Mouse (Mus musculus) liver, embryonic 14 days (tissue): ENCODE data around the gene Ywhag. TPM values are rescaled to one million over a fixed set of nuclear protein-coding genes. Genes with fewer than 3 reads are reported as not detected.

Experiments
- polyA plus RNA-seq: library from polyadenylated mRNA; depleted of rRNA; stranded (reverse); fragments of >200 nt; gene quantifications from 2 replicates; pipeline ENCODE4 v1.2.3, GENCODE M21; 2012; rRNA removed

Ywhag gene
- polyA plus RNA-seq, result 22.8 and 28.2 TPM in 2 replicates

DNA sequence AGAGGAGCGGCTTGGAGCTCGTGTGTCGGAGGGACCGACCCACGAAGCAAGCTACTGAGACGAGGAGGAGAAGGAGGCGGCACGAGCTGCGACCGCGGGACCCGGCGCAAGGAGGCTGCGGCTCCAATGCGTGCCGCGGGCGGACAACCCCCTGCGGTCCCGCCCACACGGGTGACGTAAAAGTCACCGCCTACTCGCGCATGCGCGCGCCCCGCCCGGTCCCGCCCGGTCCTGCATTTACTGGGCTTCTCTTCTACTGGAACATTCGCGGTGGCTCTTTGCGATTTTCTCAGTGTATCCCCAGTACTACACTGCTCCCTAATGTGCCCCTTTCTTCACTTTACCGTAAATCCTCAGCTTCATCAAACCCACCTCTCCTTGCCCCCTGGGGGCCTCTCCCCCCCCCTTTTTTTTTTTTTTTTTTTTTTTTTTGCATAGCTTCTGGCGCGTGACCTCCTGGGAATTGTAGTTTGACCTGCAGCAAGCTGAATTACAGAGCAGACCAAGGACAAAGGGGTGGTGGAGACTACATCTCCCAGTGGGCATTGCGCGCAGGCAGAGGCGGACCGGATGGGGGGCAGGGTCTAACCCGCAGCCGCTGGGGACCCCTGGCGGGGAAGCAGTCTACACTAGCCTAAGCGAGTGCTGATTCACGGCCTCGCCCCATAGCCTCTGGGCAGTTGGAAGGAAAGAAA lies at the start of gene Ywhag:
Gene Ywhag (minus strand): TSS at position 136 of the 695 bp plus-strand sequence.

DNA sequence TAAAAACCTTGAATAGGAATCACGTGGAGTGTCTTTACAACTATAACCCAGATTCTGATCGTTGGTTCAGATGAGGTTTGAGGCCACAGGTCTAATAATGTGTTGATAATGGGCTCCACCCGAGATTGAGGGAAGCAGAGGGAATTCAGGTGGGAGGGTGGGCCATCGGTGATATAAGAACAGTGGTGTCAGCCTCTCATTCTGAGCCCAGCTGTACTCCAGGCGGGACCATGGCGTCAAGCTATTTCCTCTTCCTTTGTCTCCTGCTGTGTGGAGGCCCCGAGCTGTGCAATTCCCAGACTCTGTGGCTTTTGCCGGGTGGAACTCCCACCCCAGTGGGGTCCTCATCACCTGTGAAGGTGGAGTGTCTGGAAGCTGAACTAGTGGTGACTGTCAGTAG lies 45.5 kb upstream of the Ywhag start, which contains the start of gene Zp3:
Gene Zp3 (plus strand): TSS at position 196 of the 400 bp plus-strand sequence.

GRCm38 (mm10) chr5:135974365-135974764 lies 39.9 kb upstream of the Ywhag start, which contains the start of gene Ssc4d:
TSS of gene Ssc4d (minus strand) at chr5:135974531.

DNA sequence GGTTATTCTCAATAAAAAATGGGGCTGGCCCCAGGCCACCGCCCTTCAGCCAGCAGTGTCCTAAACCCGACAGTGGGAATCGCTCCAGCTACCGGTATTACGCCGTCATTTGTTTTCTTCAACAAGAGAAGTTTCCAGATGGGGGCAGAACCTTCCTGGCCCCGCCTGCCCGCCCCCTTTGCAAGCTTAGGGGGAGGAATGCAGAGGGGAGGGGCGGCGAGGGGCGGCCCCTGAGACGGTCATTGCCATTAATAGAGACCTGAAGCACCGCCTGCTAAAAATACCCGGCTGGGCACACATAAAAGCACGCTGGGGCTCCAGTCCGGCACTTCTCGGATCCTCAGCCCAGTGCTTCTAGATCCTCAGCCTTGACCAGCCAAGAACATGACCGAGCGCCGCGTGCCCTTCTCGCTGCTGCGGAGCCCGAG lies 46.7 kb downstream of the Ywhag start, which contains the start of gene Hspb1:
Gene Hspb1 (plus strand): TSS at position 245 of the 428 bp plus-strand sequence.

Other genes starting within 250 kb of the Ywhag start
- 4.6 and 5.7 TPM in 2 replicates for gene Tmem120a, start 190.2 kb downstream of the Ywhag start, polyA plus RNA-seq
- 0.05 TPM in 1 of 2 replicates, not detected in the other for gene Styxl1, start 156.2 kb downstream of the Ywhag start, polyA plus RNA-seq
- 211 and 234 TPM in 2 replicates for gene Mdh2, start 156.1 kb downstream of the Ywhag start, polyA plus RNA-seq
- gene Srrm3, start 127.7 kb downstream of the Ywhag start, polyA plus RNA-seq, result 0.01 and 0.02 TPM in 2 replicates
- gene Hspb1, start 46.7 kb downstream of the Ywhag start, polyA plus RNA-seq, result 1.3 and 4.2 TPM in 2 replicates
- gene Ssc4d, start 39.9 kb upstream of the Ywhag start, polyA plus RNA-seq, result 1.8 and 2.7 TPM in 2 replicates
- not detected in 2 replicates for gene Zp3, start 45.5 kb upstream of the Ywhag start, polyA plus RNA-seq
- 3.1 and 3.7 TPM in 2 replicates for gene Dtx2, start 60.2 kb upstream of the Ywhag start, polyA plus RNA-seq
- 1.6 and 1.8 TPM in 2 replicates for gene Upk3b, start 103.9 kb upstream of the Ywhag start, polyA plus RNA-seq
- 0.85 TPM in 1 of 2 replicates, not detected in the other for gene Upk3bl, start 119.9 kb upstream of the Ywhag start, polyA plus RNA-seq
- 1.3 and 1.6 TPM in 2 replicates for gene Rasa4, start 149.3 kb upstream of the Ywhag start, polyA plus RNA-seq
- 89.2 and 101 TPM in 2 replicates for gene Polr2j, start 182.0 kb upstream of the Ywhag start, polyA plus RNA-seq
- gene Lrwd1, start 201.5 kb upstream of the Ywhag start, polyA plus RNA-seq, result 40.2 and 45.9 TPM in 2 replicates
- 7.4 and 8.4 TPM in 2 replicates for gene Alkbh4, start 201.5 kb upstream of the Ywhag start, polyA plus RNA-seq
- gene Orai2, start 236.1 kb upstream of the Ywhag start, polyA plus RNA-seq, result 2.9 and 3.8 TPM in 2 replicates